Mouse (Mus musculus) thymus, postnatal 10 days (tissue): ENCODE measurements around the gene Wbp1l.

Source experiments
- DNase-seq, 2 experiments: peaks; one replicate each; pipeline ENCODE4 v3.0.0; 2021; ENCODE audit warnings: low spot score in 2 of 2

Gene Wbp1l

DNA sequence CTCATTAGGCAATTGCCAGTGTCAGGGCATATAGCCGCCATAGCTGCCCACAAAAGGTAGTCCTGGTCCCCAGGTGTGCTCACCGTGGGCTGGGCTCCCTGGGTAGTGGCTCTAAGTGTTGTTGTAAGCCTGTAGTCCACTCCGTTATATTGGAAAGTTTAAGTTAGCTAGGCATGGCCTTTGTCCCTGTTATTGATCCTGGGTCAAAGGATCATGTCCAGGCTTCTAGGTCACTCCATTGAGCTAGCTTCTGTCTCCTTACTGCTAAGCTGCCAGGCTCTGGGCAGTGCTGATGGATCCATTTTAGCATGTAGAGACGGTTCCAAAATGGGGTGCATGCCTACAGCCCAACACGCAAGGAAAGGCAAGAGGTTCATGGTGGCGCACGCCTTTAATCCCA is 59.5 kb downstream of the Wbp1l start:
- no peak for DNase-seq

DNA sequence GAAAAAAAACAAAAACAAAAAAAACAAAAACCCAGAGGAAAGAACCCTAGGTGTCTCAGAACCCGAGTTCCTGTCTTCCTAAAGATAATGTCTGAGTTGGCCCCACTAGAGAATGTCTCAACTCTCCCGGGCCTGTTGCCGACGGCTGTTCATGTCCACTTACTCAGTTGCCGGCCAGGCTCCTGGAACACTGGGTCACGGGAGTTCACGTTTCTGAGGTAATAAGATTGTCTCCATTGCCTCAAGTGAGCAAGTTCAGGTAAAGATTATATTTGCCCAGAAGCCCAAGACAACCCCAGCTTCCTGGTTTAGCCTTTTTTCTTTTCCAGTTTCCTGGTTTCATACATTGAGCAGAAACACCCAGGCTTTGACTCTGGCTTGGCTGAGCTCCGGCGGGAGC is 60.0 kb downstream of the Wbp1l start:
- DNase-seq: no peak

DNA sequence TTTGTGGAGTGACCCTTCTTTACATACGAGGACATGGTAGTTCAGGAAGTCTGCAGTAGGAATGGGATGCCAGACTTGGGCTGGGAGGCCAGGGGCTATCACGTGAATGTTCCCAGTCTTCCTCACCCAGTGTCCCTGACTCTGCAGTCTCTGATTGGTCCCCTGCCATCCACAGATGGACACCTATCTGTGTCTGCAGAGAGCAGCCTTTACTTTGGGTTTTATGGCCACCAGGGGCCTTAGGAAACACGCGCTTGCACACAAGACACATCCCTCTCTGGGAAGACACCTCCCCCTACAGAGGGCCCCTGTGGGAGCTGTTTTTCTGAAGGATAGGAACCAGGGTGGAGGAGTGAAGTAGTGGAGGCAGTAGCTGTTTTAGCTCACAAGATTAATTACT is 62.6 kb downstream of the Wbp1l start:
- DNase-seq: no peak

DNA sequence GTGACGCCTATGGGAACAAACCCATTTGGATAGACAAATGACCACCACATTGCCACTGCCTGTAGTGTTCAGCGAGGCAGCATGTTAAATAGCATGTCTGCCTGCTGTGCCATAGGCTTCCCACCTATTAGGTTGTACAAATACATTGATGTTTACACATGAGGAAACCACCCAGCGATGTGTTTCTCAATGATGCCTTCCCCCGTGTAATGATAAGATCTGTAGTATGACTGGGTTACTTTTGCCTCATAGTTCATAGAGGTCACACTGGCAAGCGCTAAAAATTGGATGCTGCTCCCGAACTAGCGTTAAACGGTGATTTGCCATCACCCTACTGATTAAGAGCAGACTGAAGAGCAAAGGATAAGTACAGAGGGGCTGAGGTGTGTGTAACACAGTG is 63.3 kb downstream of the Wbp1l start:
- DNase-seq: no peak

DNA sequence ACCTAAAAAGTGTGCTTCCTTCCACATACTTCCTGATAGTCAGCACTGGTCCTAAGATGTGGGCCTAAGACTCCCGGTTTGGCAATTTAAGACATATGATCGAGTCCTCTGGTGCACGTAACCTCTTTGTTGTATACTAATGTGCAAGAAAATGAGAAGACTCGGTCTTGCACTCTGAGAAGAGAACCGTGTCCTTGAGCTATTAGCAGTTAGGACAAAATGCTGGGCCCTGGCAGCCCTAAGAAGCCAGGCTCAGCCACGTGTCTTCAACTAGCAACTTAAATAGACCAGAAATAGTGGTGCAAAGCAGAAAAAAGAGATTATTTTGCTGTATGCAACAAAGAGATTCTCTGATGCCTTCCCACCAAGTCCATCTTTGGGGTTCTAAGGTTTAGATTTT is 63.9 kb downstream of the Wbp1l start:
- DNase-seq: no peak

DNA sequence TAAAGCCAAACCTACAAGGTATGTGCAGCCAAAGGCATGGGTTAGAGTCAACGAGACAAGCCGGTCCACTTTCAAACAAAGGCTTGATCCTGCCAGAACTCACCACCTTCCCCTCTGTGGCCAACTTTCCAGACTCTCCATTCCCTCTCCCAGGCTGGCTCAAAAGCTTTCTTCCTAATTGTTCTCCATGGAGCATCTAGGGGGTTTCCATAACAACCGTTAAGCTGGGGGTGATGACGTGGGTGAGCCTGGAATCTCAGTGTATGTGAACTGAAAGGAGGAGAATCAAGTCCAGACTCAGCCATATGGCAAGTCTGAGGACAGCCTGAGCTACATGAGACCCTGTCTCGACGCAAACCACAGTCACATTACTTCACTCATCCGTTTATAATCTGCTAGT is 66.6 kb downstream of the Wbp1l start:
- no peak for DNase-seq

DNA sequence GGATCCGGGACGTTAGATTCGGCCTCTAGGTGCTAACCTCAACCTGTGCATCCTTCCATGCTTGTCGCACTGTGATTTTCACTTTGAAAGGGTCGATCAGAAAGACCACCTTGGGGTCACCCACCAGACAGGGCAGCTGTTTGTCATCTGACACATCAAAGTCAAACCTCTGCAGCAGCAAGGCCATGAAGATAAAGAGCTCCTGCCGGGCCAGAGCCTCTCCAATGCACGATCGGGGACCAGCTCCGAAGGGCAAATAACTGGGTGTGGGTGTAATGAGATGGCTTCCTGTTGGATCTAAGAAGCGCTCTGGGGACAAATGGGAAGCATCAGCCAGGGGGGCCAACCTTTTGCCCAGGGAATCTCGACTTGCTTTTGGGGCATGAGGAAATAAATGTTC is 68.4 kb downstream of the Wbp1l start:
- no peak for DNase-seq

DNA sequence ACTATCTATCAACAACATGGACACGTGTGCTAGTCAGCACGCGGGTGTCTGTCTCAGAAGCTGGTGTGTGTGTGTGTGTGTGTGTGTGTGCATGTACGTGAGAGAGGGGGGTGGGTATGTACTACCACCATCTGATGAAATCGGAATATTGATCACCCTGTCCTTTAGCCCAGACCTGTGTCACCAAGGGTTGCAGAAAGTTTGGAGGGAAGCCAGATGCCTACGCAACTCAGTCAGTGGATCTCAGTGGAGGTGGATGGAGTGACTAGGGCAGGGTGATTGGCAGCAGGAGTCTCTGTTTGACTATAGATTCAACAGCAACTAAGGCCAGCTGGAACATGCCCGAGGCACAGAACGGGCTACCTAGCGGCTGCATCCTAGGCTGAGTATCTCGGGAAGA is 69.4 kb downstream of the Wbp1l start:
- no peak for DNase-seq

DNA sequence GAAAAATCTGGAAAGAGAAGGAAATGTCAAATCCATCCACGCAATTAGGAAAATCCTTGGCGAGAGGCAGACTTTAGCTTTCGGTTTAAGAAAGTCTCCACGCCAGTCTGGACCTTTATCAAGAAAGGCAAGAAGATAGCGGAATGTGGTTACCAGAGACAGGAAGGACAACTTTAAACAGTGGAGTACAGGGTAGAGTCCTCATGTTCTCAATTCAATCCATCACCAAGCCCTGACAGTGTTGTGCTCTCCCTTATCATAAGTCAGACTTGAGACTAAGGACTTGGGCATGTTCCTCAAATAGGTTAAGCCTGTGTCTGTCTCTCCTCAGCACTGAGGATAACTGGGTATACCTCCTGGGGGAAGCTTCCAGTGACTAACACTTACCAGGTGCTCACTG is 70.9 kb downstream of the Wbp1l start:
- no peak for DNase-seq

DNA sequence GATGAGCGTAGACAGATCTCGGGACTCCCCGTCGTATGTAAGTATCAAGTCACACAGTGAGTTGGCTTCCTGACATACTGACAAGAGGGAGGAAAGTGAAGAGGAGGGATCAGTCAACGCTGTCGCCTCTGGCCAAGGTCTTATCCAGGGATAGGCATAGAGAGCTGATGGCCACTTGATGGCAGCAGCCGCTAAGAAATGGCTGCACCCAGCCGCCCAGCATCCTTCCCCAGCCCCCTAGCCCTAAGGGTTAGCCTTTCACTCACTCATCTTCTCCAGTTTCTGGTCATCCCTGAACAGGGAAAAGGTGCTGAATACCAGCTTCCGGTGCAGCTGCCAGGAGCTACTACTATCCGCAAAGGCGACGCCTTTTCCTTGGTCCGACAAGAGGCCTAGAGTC is 71.8 kb downstream of the Wbp1l start:
- peak; percentile 18 to 57 for DNase-seq

DNA sequence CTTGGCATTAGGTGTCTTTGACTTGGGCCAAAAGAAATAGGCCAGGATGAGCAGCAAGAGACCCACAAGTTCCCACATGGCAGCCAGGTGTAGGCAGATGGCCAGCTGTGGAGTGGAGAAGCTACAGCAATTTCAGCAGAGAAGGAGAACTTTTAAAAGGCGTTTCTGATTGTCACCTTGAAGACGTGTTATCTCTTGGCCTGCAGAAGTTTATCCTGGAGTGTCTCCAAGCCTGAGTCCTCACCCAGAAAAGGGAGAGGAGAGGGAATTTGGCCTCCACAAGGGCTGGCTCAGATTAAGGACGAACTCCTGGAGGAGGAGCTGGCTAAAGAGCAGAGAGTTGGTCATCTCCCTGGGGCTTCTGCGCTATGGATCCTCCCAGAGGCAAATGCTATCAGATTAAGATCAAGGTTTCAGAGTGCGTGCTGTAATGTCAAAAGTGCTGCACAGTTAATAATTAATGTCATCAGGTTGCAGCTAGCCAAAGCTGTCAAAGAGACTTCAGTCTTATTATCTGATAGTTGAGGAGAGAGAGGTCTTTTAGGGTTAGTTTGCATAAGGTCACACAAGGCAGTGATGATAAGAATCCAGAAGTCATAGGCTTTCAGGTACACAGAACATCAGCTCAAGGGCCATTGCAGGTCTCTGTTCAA is 74.0 kb downstream of the Wbp1l start, which contains the start of gene Cyp17a1:
TSS of gene Cyp17a1 (minus strand) at position 407 of the 653 bp plus-strand sequence.
- no peak for DNase-seq

DNA sequence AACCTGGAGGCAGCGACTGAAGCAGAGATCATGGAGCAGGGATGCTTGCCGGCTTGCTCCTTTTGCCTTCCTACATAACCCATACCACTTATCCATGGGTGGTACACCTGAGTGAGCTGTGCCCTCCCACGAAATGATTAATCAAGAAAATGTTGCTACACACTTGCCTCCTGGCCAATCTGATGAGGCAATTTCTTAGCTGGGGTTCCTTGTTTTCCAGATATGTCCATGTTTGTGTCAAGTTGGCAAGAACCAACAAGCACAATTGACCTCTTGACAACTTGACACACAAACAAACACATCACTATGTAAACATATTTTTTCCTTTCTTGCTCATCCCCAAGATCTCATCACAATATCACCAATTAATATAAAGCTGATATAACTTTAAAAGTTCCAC is 76.8 kb downstream of the Wbp1l start:
- no peak for DNase-seq

DNA sequence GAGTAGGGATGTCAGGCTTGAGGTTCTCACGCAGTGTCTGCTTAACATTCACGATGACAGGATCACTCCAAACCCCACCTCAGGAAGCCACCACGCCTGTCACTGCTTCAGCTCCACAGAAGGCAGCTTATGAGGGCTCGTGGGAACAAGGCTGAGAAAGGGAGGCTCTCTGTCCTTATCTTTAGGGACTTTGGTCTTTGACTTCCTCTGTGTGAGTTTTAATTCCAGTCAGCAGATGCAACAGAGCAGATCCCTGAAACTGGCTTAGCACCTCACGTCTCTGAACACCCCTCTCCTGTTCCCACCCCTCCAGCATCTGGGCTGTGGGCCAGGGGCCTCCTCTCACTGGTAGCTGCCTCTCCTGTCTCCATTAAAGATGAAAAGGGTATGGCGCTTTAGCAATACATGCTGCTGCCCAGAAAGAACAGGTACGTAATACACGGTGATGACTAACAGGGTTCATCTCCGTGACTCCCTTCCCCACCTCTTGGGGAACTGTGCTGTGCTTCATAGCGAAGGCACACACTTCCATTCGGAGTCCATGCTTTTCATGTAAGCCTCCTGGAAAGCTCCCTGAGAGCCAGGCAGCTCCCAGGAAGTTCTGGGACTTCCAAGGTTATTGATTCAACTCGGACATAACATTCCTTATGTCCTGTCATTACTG is 81.0 kb downstream of the Wbp1l start:
- DNase-seq: no peak

DNA sequence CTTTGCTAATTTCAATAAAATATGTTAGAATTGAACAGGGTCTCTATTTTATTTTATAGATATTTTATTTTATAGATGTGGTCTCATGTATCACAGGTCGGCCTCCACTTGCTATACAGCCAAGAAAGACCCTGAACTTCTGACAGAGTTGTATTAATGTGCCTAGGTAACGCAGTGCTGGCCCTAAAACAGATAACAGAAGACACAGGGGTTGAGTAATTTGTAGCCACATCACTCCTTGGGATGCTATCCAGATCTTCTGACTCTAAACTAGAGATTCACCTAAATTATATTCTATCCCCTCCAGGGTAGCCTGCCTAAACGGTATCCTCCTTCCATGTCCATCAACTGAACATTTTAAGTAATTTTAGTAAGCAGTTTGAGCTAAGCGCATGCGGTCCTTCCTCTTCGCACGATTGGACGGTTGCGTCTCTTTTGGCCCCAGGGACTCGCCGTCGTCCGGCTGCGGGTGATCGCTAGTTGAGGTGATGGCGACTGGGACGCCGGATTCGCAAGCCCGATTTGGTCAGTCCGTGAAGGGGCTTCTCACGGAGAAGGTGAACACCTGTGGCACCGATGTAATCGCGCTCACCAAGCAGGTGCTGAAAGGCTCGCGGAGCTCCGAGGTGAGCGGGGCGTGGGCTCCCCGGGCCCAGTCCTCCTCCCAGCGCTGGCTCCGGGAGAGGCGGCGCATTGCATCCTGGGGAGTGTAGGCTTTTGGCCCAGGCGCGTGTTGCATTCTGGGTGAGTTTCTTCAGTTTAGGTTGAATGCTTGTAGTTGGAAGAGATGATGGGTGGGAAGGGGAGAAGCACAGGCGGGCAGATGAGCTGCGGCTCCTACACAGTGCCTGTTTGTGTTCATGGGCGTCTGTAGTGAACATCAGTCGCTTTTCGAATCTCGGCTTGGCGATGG is 90.8 kb downstream of the Wbp1l start, which contains the start of gene Borcs7:
TSS of gene Borcs7 (plus strand) at position 447 of the 913 bp plus-strand sequence.
- peak; percentile 71 to 73 for DNase-seq

DNA sequence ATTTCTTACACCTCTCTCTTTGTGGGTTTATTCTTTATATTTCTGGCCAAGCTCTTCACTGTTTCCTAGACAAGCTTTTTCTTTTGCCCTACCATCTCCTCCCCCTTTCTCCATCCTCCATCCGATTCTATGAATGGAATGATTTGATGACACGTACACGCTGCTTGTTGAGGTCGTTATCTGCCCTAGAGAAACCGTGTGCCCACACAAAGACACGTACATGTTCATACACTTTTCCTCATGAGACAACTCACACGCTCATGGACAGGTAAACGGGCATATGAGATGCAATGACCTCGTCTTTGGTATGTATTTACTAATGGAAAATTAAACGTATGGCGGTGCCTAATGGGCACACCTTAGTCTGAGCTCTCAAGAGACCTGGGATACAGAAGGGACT is 91.5 kb downstream of the Wbp1l start:
- DNase-seq: no peak

DNA sequence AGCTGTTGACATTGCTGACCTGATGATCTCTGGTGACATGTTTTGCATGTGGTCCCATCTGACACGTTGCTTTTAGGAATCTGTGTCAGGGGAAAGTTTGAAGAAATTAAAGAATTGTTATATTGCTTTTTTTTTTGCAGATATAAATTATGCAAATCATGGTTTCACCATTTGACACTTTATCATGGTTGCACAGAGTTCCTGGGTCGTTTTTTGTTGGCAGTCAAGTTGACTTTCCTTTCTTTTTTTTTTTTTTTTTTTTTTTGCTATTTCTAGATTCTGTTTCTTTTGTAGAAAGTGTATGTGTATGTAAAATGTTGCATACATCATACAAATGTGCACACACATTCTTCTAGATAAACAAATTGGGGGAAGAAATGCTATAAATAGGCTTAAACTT is 92.2 kb downstream of the Wbp1l start:
- DNase-seq: no peak

DNA sequence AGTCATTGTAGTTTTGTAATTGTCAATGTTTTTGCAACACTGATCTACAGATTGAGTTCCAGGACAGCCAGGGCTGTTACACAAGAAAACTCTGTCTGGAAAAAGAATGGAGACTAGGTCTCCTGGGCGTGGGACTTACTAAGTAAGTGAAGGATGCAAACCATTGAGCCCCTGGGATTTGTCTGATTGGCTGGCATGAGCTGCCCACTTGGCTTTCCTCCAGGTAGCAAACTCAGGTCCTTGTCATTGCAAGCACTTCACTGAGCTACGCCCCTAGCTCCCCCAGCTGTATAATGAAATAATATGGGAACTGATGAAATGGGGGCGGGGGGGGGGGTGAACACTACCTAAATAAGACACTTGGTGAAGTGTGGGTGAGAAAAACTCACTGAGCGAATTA is 94.3 kb downstream of the Wbp1l start:
- DNase-seq: no peak

DNA sequence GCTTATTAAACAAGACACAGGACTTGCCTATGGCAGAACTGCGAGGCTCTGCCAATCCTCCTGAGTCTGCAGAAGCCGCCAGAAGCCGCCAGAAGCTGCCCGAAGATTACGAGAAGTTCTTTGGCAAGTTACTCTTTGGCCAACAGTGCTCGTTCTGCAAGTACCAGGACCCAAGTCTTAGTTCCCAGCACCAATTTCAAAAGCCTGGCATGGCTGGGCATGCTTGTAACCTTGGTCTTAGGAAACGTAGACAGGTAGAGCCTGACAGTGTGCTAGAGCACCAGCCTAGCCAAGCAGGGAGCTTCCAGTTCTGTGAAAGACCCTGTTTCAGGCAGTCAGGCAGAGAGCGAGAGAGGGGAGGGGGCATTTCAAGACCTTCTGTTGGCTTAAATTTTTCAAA is 97.6 kb downstream of the Wbp1l start:
- no peak for DNase-seq

DNA sequence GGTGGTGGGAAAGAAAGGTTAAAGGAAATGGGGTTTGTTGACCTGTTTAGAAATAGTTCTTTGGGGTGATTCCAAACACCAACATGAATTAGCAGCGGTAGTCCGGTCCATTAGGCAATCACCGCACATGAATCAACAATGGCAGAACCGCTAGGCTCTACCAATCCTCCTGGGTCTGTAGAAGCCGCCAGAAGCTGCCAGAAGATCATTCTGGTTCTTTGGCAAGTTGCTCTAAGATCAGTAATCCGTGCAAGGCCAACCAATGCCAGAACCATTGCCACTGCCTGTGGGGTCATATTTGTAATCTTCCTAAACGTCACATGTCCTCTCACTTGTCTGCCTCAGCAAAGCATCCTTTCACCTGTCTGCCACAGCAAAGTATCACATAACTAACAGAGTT is 98.1 kb downstream of the Wbp1l start:
- DNase-seq: no peak

DNA sequence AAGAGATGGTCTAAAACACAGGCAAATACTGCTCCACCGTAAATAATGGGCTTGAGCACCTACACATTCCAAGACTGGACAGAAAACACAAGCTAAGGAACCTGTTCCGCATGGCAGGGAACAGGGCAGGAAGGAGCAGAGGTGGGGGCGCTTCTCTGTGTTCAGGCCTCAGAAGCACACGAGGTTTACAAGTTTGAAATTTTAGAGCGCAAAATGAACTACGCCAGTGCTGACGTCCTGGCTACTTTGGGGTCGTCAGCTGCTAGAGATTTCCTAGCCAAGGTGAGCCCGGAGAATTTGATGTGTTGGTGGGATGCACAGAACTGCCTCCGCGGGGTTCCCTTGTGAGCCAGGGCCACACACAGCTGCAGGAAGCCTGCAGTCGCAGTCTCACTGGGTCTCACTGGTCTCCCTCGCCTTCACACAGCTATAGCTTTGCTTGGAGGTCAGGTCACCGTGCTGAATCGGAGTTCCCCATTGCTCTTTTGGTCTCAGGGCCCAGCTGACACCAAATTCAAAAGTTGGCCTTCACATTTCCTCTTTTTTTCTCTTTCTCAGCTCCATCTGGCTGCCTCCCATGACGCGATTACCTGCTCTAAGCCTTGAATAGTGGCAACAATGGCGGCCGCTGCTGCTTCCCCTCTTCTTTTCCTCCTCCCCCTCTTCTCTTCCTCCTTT is 99.1 kb downstream of the Wbp1l start:
- no peak for DNase-seq

DNA sequence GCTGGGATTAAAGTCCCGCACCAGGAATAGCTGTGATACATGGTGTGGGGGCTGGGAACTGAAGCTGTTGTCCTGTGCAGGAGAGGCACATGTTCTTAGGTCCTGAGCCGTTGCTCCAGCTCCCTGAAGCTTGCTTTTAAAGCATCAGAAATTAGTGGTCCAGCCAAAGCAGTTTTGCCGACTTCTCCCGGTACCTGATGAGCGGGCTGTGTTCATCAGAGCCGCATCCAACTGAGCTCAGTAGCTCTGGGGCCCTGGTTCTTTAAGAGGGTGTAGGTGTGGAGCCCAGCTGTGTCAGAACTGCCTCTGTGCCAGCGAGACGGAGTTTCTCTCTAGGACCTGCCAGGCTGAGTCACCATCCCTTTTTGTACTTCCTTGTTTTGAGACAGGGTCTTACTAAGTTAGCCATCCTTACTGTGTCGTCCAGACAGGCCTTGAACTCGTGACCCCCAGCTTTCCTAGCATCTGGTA is 100.2 kb downstream of the Wbp1l start:
- DNase-seq: no peak

DNA sequence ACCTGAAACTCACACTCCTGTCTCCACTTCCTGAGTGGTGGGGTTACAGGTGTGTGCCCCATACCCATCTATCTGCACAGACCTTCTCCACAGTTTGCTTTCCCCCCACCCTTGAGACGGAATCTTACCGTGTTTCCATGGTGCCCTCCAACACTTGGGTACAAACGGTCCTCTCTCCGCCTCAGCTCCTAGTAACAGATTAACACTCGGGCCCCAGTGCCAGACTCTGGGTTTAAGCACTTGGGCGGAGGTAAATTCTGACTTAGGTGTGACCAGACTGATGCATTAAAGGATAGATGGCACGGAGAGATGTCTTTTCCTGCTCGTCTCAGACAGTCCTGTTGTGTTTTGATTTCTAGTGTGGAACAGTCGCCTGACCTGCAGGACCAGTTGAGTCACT is 102.3 kb downstream of the Wbp1l start:
- no peak for DNase-seq
